Mouse (Mus musculus) left cerebral cortex, postnatal 10 days (tissue): ENCODE measurements around the gene Il1rl2. TPM values are rescaled to one million over a fixed set of nuclear protein-coding genes. Genes with fewer than 3 reads are reported as not detected.

Experiments used
- DNase-seq, 2 experiments: peaks; one replicate each; pipeline ENCODE4 v3.0.0; 2021 to 2022; ENCODE audit warnings: low spot score in 2 of 2, mixed read lengths in 1 of 2; ENCODE audit errors: extremely low spot score in 1 of 2
- intact Hi-C: fragments of 180-260 bp; cut with DNase I; formaldehyde crosslinking; loops from one replicate; pipeline ENCODE4 v1.15.1; 2025
- total RNA-seq, 2 experiments: library from RNA; stranded (reverse); gene quantifications; 2 replicates each; pipeline ENCODE4 v1.2.3; 2021

The Il1rl2 gene
- total RNA-seq, 2 experiments from 2014 or later = 0.91 to 1.8 TPM

DNA sequence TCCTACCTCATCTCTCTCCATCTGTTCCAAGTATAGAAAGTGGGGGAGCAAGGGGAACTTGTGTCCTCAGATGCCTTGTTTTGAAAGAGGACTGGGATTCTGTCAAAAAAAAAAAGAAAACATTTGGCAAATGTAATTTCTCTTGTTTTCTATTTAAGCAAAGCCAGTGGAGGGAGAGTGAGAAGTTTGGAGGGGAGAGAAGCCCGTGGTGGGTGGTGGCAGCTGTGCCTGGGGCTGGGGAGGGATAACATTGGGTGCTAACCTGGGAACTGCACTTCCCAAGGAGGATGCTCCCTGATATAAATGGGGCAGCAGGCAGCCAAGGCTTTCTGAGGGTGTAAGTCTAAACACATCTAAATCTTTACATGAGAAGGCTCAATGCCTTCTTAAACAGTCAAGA is 37.2 kb downstream of the Il1rl2 start:
- intact Hi-C loops = no loop called here
- DNase-seq = no peak

DNA sequence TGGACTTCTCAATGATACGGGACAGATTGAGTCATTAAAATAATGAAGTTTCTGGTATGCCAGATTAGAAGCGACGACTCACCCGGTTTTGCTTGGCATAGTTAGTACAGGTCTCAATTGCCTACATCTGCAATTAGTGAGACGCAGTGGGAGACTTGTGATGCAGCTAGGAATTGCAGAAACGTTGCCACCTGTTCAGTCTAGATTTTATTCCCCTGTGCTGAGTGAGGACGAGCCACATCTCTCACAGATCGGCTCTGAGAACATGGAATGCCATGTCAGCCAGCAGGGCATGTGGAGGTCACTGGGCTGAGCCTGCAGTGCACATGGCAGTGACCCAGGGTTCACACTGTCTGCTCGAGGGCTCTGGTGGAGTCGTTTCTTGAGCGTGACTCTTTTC is 38.4 kb downstream of the Il1rl2 start:
- no peak for DNase-seq
- intact Hi-C loops = no loop called here

DNA sequence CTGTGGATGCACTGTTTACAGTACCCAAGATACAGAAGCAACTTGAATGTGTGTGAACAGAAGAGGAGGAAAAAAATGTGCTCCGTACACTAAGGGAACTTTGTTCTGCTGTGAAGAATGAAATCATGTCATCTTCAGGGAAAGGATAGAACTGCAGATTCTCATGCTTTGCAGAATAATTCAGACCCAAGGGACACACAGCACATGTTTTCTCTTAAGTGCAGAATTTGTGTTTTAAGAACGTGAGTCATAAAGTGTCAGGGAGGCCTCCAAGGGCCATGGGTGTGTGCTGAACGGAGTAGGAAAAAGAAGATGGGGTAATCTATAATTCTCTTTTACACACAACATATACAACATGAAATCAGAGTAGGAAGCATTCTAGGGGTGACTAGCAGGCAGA is 48.5 kb downstream of the Il1rl2 start:
- intact Hi-C loops = loop anchor here (10.0 kb wide), 1 partner anchor 282 kb away; no protein-coding TSS in a partner anchor

DNA sequence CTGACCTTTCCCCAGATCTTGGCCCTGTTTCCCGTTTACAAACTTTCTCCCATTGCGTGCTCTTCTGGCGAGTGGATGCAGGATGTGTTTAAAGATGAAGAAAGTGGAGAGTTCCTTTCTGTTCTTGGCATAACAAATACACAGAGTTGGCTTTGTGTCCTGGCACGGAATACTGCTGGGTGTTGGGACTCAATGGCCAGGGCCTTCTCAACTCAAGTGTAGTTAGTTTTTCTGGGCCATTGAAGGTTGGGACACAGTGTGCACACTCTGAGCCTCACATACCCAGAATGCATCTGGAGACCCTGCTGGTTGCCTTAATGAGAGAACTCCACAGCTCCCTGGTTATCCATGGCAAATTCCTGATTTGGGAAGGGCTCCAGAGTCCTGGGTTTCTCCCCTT is 50.7 kb downstream of the Il1rl2 start:
- intact Hi-C loops = loop anchor here (5.0 to 10.0 kb wide), 2 partner anchors 280 to 373 kb away; no protein-coding TSS in a partner anchor
- no peak for DNase-seq

More for the DNA sequence above, 48.5 kb downstream of the Il1rl2 start:
- DNase-seq = no peak

DNA sequence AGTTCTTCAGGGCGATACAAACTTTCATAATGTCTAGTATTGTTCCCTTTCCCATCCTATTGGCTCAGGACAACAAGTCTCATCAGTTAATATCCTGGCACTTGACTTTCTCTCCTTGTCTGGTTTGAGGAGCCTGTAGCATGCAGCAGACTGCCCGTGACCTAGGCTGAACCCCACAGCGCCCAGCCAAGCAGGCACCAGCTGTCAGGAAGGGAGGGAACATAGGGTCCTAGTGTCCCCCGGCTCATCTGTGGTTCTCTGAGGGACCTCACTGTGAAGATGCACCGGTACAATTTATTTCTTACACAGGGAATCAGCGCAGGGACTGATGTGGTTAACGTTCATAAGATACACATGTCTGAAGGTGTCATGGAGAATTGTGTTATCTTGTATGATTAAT is 52.3 kb downstream of the Il1rl2 start:
- DNase-seq = no peak
- intact Hi-C loops = loop anchor here (5.0 to 10.0 kb wide), 2 partner anchors 278 to 374 kb away; no protein-coding TSS in a partner anchor

DNA sequence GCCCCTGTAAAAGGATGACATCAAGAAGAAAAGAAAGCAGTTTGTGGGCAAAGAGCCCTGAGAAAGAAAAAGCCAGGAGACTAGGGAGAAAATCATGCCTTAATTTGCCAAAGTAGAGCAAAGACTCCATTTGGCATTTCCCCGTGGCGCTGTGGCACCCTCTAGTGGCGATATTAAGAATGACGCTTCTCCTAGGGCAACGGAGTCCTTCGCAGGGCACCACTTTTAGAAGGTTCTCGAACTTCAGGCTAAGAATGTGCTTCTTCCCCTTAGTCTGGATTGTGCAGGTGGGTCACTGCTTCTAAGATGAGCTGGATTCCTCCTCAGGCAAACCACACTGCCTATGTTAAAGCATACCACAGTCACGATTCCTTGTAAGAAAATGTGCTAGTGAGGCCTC is 54.4 kb downstream of the Il1rl2 start:
- DNase-seq = peak; percentile 32 to 50
- intact Hi-C loops = loop anchor here (2.0 to 10.0 kb wide), 4 partner anchors 164 to 376 kb away; no protein-coding TSS in a partner anchor

DNA sequence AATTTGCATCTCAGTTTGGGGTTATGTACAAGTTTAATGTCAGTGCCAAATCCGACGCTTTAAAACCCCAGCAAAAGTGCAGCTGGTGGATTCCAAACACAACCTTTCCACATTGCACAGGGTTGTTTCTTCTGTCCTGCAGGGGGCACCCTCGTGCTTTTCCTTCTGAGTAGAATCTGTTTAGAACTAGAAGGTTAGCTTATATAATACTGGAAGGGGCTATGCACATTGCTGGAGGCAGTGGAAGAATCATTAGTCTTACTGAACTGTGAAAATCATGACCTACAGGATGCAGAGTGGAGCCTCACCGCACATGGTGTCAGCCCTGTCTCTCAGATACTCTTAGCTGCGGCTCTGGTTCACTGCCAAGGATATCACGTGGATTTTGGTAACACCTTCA is 55.7 kb downstream of the Il1rl2 start:
- peak; percentile 40 to 75 for DNase-seq
- intact Hi-C loops = no loop called here

DNA sequence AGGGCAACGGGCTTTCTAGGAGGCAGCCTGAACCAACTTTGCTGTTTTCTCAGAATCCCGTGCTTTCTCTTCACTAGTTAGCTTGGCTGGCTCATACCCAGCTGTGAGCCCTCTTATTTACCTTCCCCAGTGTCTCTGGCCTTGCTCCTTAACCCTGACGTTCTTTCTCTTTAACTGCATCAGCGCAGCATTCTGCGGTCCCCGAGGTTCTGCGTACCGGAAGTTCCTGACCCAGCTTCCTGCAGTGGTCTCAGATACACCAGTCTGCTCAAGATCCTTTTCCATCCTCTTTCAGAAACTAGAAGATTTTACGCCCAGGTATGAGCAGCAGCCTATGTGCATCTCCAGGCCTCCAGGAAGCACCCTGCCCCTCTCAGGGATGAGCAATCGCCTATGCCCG is 56.6 kb downstream of the Il1rl2 start:
- intact Hi-C loops = no loop called here
- DNase-seq = no peak

DNA sequence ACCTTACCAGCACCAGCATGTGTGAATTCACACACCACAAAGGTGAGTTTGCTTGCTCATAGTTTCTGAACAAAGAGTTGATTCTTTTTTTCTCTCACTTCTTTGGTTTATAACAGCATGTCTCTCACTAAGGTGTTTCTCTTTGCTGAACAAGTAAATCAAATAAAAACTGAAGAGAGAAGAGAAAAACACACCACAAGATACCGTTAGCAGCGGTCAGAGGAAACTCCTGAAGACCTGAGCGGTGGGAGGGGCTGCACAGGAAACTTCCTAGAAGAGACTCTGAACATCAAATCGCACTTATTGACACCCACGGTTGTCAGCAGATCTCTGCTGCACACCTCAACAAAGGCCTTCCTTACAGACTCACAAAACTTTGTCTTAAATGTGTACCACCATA is 58.4 kb downstream of the Il1rl2 start:
- intact Hi-C loops = no loop called here
- no peak for DNase-seq

DNA sequence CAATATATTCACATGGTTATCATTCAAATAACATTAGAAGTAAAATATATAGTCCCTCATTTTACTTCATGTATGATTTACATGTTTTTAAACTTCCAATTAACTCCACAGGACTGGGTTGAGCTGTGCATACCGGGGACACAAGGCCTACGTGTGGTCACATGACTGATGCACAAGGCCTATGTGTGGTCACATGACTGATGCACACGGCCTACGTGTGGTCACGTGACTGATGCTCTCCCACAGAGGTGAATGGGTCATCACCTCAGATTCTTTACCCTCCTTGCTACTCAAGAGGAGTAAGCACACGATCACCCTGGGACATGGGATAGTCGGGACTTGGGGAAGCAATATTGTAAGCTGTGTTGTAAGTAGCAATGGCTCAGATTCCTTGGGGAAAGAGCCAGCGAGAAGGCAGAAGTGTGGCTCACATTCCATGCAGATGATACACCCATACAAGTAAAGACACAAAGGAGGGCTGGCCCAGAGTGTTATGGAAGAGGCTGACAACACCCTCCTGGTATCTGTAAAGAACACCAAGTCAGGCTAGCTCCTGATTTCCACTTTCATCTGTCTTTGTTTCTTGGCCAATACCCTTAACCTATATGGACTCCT is 60.6 kb downstream of the Il1rl2 start:
- intact Hi-C loops = no loop called here
- DNase-seq = no peak

DNA sequence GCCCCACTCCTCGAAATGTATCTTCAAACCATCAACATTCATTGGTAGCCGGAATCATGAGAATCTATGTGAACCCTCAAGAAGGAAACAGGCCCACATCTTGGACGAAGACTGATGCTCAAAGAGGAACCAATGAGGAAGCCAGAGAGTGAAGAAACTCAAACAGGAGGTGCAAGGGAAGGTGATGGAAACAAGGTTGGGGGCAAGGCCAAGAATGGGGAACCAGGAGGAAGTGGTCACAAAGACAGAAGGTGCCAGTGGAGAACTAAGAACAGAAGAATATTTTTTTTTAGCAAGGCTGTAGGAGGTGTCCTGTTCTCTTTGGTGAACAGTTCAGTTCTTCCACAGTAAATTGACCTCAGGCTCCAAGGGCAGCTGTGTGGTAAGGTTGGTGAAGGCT is 67.0 kb downstream of the Il1rl2 start:
- DNase-seq = no peak
- intact Hi-C loops = no loop called here

DNA sequence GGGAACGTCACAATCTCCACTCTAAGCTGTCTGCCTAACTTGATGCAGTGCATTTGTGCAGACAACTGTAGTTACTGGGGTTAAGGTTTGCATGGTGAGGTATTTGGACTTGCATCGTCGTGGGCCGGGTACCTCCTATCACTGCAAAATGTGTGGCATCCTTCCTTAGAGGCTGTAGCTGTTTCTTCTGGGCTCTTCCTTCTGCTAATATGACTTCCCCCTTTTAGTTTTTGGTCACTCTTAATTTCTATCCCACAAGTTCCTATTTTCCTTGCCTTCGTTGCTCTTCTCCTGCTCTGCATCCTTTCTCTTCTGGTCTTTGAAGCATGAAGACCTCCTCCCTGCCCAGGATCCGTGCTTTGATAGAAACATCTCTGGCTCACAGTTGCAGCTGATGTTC is 68.1 kb downstream of the Il1rl2 start:
- intact Hi-C loops = no loop called here
- DNase-seq = no peak

DNA sequence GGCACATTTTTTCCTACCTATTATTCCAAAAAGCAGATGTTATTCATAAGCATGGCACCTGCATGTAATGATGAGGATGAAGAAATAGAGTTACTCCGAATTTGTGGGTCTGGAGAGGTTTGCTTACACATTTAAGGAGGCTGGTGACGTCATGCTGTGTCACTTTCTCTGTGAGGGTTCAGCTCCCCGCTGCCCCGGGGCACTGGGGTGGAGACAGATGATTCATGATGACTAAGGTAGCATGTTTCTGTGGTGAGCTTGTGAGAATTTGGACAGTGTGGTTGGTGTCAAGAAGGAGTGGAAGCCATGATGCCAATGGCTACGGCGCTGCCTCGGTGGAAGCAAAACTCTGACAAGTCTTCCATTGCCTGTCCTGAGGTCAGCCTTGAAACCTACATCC is 68.8 kb downstream of the Il1rl2 start:
- DNase-seq = no peak
- intact Hi-C loops = no loop called here

DNA sequence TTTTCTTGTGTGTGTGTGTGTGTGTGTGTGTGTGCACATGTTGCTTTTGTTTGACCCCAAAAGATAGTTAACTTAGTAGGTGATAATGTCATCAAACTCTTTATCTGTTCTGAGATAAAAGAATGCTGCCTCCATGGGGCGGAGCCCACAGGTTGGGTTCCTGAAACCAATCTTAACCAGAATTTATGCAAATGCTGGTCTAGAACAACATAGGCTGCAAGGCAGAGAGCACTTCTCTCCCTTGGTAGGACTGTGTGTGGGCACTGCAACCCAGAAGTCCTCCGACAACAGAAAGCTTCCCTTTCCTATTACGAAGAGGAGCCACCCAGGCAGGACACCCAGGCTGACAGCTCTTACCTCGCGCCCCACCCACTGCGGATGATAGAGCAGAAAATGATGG is 75.2 kb downstream of the Il1rl2 start:
- no peak for DNase-seq
- intact Hi-C loops = no loop called here

DNA sequence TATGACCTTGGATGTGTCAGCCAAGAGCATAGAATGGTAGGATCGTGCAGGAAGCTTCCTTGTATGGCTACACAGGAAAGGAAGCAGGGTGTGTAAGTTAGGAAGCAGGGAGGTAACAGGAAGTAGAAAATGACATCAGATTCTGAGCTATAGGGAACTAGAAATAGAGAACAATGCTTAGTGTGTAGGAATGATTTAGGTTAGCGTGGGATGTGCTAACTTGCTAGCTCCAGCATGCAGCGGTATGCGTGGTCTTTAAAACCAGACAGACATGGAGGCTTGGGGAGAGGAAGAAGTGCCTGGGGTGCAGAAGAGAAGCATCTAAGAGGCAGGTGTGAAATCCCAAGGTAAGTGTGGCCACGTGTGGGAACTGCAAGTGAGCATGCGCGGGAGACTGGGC is 80.3 kb downstream of the Il1rl2 start:
- DNase-seq = no peak
- intact Hi-C loops = no loop called here

DNA sequence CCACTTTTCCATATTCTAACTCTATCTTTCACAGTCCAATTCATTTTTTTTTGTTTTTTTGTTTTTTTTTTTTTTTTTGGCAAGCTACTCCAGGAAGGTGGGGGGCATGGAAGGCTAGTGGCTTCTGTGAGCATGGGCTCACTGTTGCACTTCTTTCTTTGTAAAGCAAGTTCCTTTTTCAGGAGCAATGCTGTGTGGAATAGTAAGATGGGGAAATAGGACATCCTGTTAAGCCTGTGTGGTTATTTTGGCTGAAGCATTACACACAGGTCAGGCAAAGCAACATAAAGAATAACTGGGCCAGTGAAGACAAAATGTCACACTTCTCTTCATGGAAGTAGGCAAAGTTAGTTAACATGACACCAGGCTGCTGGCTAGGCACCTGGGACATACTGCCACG is 85.5 kb downstream of the Il1rl2 start:
- DNase-seq = no peak
- intact Hi-C loops = no loop called here

DNA sequence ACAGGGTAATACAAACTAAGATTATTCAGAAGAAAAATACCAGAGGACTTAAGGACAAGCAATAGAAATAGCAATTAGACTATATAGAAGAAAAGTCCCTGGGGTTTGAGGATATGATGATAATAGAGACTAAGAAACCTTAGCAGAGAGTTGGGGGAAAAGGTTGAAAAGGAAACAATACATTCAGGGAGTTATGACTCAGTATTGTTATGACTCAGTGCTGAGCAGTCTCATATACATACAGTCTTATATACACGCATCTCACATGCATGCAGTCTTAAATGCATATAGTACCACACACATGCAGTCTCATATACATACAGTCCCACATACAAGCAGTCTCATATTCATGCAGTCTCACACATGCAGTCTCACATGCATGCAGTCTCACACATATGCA is 88.6 kb downstream of the Il1rl2 start:
- DNase-seq = no peak
- intact Hi-C loops = no loop called here

DNA sequence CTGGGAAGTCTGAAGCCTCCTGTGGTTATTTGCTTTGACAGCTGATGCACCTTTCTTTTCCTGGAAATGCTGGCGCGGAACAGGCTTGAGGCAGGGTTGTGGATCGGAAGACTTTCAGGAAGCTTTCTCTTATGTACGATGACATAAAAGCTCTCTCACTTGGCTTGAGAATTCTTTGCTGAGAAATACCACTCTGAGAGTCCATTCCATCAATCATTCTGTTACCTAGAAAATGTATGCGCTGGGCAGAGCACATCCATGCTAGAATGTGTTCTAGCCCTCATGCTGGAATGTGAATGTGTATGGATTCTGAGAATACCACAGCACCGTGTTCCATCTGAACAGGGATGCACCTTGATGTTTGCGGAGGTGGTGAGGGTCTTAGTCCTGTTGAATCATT is 89.9 kb downstream of the Il1rl2 start:
- intact Hi-C loops = no loop called here

DNA sequence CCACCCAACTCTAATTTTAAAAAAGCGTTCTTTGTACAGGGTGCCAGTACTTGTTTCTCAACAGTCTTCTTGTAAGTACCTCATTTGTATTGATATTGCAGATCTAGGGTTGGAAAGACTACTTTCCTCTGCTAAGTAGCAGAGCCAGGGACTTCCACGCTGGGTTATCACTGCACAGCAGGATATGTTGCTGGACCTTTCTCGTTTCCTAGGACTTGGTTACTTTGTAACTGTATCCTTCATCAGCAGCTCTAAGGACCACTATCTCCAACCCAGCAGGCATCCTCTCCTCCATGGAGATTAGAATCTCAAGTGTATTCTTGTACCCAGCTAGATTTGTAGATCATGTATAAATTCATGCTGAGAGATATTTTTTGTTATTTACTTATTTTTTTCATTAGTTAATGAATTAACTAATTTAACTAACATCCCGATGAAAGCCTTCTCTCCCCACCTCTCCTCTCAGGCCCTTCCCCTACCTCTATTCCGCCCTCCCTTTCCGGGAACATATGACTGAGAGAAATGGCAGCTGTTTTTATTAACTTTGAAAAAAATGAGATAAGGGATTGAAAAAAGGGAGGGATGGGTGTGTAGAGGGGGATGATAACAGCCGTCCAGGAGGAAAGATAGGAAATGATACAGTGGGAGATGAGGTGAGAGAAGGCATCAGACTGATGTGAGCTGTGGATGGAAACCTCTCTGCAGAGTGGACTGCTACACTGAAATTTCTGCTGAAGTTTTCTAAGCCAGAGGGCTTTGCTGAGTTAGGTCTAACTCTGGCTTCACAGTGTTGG is 90.7 kb downstream of the Il1rl2 start:
- DNase-seq = no peak
- intact Hi-C loops = no loop called here

More for the DNA sequence above, 89.9 kb downstream of the Il1rl2 start:
- DNase-seq = no peak

DNA sequence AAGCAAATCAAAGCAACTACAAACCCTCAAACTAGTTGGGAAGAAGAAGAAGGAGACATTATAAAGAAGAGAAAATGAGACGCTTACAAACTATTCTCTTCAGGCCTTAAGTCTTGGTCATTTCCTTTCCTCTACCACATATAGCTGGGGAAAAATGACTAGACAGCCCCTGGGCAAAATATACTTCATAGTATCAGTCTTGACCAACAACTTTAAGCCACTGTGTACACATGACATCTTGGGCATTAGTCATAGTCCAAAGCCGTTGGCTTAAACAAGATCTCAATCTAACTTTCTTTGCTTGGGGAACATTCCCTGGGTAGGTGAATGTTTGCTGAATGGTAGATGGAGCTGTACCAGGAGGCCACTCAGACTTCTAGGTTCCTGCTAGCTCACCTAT is 92.6 kb downstream of the Il1rl2 start:
- intact Hi-C loops = no loop called here
- no peak for DNase-seq
